Mouse (Mus musculus) limb, embryonic 15.5 days (tissue): ENCODE measurements around the gene Pgm5. TPM values are rescaled to one million over a fixed set of nuclear protein-coding genes. Genes with fewer than 3 reads are reported as not detected.

Experiments used
- ATAC-seq: fragments of 200-750 bp; cut with Nextera tagmentation; 2 replicates; pipeline ENCODE4 v1.8.0; 2017; ENCODE audit warnings: low read depth, moderate TSS enrichment; ENCODE audit not compliant: insufficient number of reproducible peaks, low FRiP score, low TSS enrichment
- H3K27ac ChIP-seq: fragments of 300-500 bp; sonication (generic); 2 replicates; pipeline ENCODE4 v1.5.1; 2015; ENCODE audit warnings: moderate library complexity, mild to moderate bottlenecking, inconsistent platforms
- H3K27me3 ChIP-seq: fragments of 300-500 bp; sonication (generic); 2 replicates; pipeline ENCODE4 v1.6.1; 2015; ENCODE audit warnings: inconsistent platforms
- H3K36me3 ChIP-seq: fragments of 300-500 bp; sonication (generic); 2 replicates; pipeline ENCODE4 v1.6.1; 2015; ENCODE audit warnings: inconsistent platforms
- H3K4me1 ChIP-seq: fragments of 300-500 bp; sonication (generic); 2 replicates; pipeline ENCODE4 v1.6.1; 2015; ENCODE audit warnings: inconsistent platforms
- H3K4me2 ChIP-seq: fragments of 300-500 bp; sonication (generic); 2 replicates; pipeline ENCODE4 v1.6.1; 2015; ENCODE audit warnings: mild to moderate bottlenecking, inconsistent platforms
- H3K4me3 ChIP-seq: fragments of 300-500 bp; sonication (generic); 2 replicates; pipeline ENCODE4 v1.5.1; 2015; ENCODE audit warnings: mild to moderate bottlenecking, inconsistent platforms
- H3K9ac ChIP-seq: fragments of 300-500 bp; sonication (generic); 2 replicates; pipeline ENCODE4 v1.6.1; 2015; ENCODE audit warnings: inconsistent platforms
- H3K9me3 ChIP-seq: fragments of 300-500 bp; sonication (generic); 2 replicates; pipeline ENCODE4 v1.6.1; 2016; ENCODE audit warnings: inconsistent platforms
- WGBS: fragments of 180-500 bp; shearing (Covaris S2); methylation state at CpG from one replicate; pipeline ENCODE4 v1.1.7; 2015; 5-methylcytosine and 5-hydroxymethylcytosine counted together
- polyA plus RNA-seq: library from polyadenylated mRNA; unstranded; fragments of >200 nt; fragmentation: Nextera tagmentation; extraction: Ambion mirVana; gene quantifications from 2 replicates; pipeline ENCODE4 v1.2.1, GENCODE M21; 2015

Pgm5 gene
- polyA plus RNA-seq, 1 experiment from 2014 or later = 2.2 TPM

GRCm38 (mm10) chr19:24697946-24698345 is 163.7 kb downstream of the Pgm5 start:
- Histone ChIP-seq H3K9me3 (no peaks in the 10 kb centered on the region), H3K27me3 (no peaks in the 10 kb centered on the region), H3K4me3 (no peak overlapping the region), H3K4me2 (no peak overlapping the region), H3K9ac (no peak overlapping the region), H3K4me1 (no peaks in the 10 kb centered on the region), H3K27ac (no peak overlapping the region), H3K36me3 (no peaks in the 10 kb centered on the region)
- 89% methylated on average over 1 of the region's 1 CpGs for WGBS
- ATAC-seq = no peak

GRCm38 (mm10) chr19:24692691-24693090 is 169.0 kb downstream of the Pgm5 start:
- no peak overlapping the region for H3K27ac ChIP-seq
- no peak overlapping the region for H3K9ac ChIP-seq
- no peaks in the 10 kb centered on the region for H3K4me1 ChIP-seq
- no peaks in the 10 kb centered on the region for H3K9me3 ChIP-seq
- 88% methylated on average over 2 of the region's 2 CpGs for WGBS
- H3K27me3 ChIP-seq = no peaks in the 10 kb centered on the region
- no peak overlapping the region for H3K4me3 ChIP-seq
- H3K4me2 ChIP-seq = no peak overlapping the region
- no peak for ATAC-seq
- no peaks in the 10 kb centered on the region for H3K36me3 ChIP-seq

DNA sequence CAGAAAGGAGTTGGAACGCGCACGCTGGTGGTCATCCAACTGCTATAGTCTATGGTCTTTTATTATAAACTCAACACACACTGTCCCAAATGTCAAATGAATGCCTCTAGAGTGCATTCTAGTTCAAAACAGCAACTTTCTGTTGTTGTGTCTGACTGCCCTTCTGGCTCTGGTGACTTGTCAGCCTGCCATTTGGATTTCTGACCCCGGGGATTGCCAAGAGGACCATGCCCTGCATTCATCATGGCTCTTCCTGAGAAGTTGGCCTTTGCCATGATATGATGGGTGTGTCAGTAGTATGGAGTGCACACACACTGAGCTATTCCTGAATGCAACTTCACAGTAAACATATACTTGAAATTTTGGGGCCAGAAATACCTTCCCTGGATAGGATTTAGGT is 172.1 kb downstream of the Pgm5 start:
- H3K4me1 ChIP-seq = no peaks in the 10 kb centered on the region
- H3K9ac ChIP-seq = no peak overlapping the region
- H3K27me3 ChIP-seq = no peaks in the 10 kb centered on the region
- no peak overlapping the region for H3K4me2 ChIP-seq
- no peak overlapping the region for H3K4me3 ChIP-seq
- WGBS = 92% methylated on average over 4 of the region's 4 CpGs
- no peaks in the 10 kb centered on the region for H3K9me3 ChIP-seq
- H3K36me3 ChIP-seq = no peaks in the 10 kb centered on the region
- no peak for ATAC-seq
- H3K27ac ChIP-seq = no peak overlapping the region

- Histone ChIP-seq H3K4me3 (no peak overlapping the region), H3K27ac (no peak overlapping the region), H3K9ac (no peak overlapping the region), H3K36me3 (no peaks in the 10 kb centered on the region), H3K4me2 (no peak overlapping the region), H3K27me3 (no peaks in the 10 kb centered on the region), H3K4me1 (no peaks in the 10 kb centered on the region), H3K9me3 (no peaks in the 10 kb centered on the region)
- WGBS = 80% methylated on average over 6 of the region's 6 CpGs
- ATAC-seq = no peak
Measured at GRCm38 (mm10) chr19:24688327-24688726, 173.3 kb downstream of the Pgm5 start.

DNA sequence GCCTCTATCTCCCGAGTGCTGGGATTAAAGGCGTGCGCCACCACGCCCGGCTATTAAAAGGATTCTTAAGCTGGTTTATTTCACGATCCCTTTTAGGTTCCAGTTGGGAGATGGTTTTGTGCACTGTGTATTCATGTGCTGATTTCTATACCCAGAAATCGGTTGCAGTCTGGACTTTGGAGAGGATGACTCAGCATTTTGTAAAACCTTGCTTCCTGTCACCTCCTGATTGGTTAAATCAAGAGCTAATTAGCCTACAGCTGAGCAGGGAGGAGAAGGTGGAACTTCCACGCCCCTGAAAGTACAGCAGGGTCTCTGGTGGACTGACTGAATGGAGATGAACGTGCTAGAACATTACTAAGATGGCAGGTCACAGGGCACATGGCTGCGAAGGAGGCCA is 175.2 kb downstream of the Pgm5 start:
- Histone ChIP-seq H3K36me3 (no peaks in the 10 kb centered on the region), H3K27me3 (no peaks in the 10 kb centered on the region), H3K4me3 (no peak overlapping the region), H3K27ac (no peak overlapping the region), H3K4me2 (no peak overlapping the region), H3K9ac (no peak overlapping the region), H3K9me3 (no peaks in the 10 kb centered on the region), H3K4me1 (no peaks in the 10 kb centered on the region)
- ATAC-seq = no peak
- 81% methylated on average over 10 of the region's 10 CpGs for WGBS

DNA sequence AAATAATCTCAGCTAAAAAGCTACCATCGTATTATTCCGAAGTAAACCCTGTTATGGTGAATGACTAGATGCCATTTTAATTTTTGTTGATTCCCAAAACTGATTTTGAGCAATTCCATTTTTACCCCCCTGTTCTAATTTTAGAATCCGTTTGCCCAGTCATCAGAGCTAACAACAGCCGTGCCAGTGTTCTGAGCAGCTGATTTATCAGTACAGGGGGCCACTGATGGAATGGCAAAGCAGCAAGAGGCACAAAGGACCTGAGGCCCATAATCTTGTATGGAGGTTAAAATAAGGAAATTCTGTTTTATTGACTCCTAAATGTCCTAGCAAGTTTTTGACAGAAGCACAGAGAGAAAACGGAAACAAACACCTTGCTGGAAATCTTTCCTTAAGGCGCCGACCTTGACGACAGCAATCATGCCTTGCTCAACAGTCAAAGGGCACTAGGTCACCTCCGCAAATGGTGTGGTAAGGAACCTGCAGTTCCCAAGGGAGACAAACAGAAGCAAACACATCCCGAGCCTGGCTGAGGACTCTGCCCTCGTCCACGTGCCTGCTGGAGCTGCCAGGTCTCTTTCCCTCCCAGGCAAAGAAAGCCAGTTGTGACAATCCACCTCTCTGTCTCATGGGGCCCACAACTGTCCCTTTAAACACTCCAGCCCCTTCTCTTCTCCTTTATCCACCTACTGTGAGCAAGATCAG is 178.5 kb downstream of the Pgm5 start:
- no peak overlapping the region for H3K4me3 ChIP-seq
- no peak overlapping the region for H3K27ac ChIP-seq
- no peaks in the 10 kb centered on the region for H3K4me1 ChIP-seq
- H3K4me2 ChIP-seq = no peak overlapping the region
- no peaks in the 10 kb centered on the region for H3K36me3 ChIP-seq
- no peak overlapping the region for H3K9ac ChIP-seq
- WGBS = 55% methylated on average over 12 of the region's 12 CpGs
- no peak for ATAC-seq
- H3K27me3 ChIP-seq = no peaks in the 10 kb centered on the region
- H3K9me3 ChIP-seq = no peaks in the 10 kb centered on the region

DNA sequence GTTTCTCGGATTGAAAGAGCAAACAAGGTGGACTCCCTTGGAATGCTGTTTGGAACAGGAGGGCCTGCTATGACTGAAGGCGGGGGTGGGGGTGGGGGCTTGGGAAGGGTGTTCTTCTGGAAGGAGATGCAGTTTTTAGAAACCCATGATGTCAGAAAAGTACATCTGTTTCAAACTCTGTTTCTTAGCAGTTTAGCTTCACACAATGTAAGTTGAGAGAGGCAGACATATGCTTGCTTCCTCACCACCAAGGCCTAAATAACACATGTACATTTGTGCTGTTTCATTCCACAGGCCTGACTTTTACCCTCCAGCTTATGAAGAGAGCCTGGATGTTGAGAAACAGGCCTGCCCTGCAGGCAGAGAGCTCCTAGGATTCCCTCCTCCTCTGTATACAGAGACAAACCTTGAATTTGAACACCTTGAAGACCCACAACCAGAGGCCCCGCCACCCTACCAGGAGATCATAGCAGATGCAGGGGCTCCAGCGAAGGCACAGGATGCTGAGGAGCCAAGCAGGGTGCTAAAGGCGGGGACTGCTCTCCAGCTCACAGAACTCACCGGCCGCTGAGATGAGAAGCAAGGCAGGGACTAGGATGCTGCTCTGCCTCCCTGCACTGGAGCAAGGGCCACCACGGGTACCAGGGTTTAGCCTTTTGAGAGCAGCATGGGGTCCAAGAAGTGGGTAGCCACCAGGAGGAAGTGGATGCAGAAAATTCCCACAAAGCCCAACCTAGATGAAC is 184.2 kb downstream of the Pgm5 start:
- H3K36me3 ChIP-seq = no peaks in the 10 kb centered on the region
- H3K27me3 ChIP-seq = no peaks in the 10 kb centered on the region
- WGBS = 63% methylated on average over 8 of the region's 8 CpGs
- ATAC-seq = no peak
- no peak overlapping the region for H3K4me3 ChIP-seq
- no peaks in the 10 kb centered on the region for H3K4me1 ChIP-seq
- H3K27ac ChIP-seq = no peak overlapping the region
- no peaks in the 10 kb centered on the region for H3K9me3 ChIP-seq
- no peak overlapping the region for H3K4me2 ChIP-seq
- no peak overlapping the region for H3K9ac ChIP-seq

GRCm38 (mm10) chr19:24676429-24676828 is 185.2 kb downstream of the Pgm5 start:
- Histone ChIP-seq H3K4me3 (no peak overlapping the region), H3K27me3 (no peaks in the 10 kb centered on the region), H3K27ac (no peak overlapping the region), H3K36me3 (no peaks in the 10 kb centered on the region), H3K9me3 (no peaks in the 10 kb centered on the region), H3K9ac (no peak overlapping the region), H3K4me2 (no peak overlapping the region), H3K4me1 (no peaks in the 10 kb centered on the region)
- ATAC-seq = no peak
- WGBS = 86% methylated on average over 7 of the region's 7 CpGs

- H3K4me2 ChIP-seq = no peak within 1 kb of the TSS
- H3K27me3 ChIP-seq = no peaks in the 10 kb centered on the region
- no peak for ATAC-seq
- no peaks in the 10 kb centered on the region for H3K4me1 ChIP-seq
- H3K9ac ChIP-seq = no peak within 1 kb of the TSS
- no peak within 1 kb of the TSS for H3K27ac ChIP-seq
- no peaks in the 10 kb centered on the region for H3K9me3 ChIP-seq
- no peaks in the 10 kb centered on the region for H3K36me3 ChIP-seq
- H3K4me3 ChIP-seq = no peak within 1 kb of the TSS
- WGBS = 36% methylated on average over 4 of the region's 4 CpGs
Measured at GRCm38 (mm10) chr19:24673762-24674161, 187.9 kb downstream of the Pgm5 start, which contains the start of gene Tmem252. Gene Tmem252 (plus strand): TSS chr19:24674008.

DNA sequence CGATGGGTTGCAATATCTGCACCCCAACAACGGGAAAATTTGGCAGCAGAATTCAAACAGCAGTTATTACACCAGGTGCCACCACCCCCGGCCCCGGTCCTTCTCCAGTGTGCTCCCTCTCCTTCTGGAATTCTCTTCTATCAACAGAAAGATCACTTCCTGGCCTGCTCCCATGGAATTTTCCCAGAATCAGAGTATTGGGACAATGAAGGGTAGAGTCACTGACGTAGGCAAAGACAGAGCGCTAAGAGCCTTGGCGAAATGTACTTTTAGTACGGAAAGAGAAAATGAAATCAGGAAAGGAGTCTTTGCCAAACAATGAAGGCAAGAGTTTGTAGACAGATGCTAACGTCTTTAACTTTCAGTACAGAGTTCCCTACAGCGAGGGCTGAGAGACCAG is 188.3 kb downstream of the Pgm5 start:
- H3K9ac ChIP-seq = no peak overlapping the region
- no peaks in the 10 kb centered on the region for H3K4me1 ChIP-seq
- no peak for ATAC-seq
- WGBS = 75% methylated on average over 10 of the region's 10 CpGs
- H3K4me3 ChIP-seq = no peak overlapping the region
- H3K27ac ChIP-seq = no peak overlapping the region
- no peak overlapping the region for H3K4me2 ChIP-seq
- H3K36me3 ChIP-seq = no peaks in the 10 kb centered on the region
- no peaks in the 10 kb centered on the region for H3K27me3 ChIP-seq
- H3K9me3 ChIP-seq = no peaks in the 10 kb centered on the region

DNA sequence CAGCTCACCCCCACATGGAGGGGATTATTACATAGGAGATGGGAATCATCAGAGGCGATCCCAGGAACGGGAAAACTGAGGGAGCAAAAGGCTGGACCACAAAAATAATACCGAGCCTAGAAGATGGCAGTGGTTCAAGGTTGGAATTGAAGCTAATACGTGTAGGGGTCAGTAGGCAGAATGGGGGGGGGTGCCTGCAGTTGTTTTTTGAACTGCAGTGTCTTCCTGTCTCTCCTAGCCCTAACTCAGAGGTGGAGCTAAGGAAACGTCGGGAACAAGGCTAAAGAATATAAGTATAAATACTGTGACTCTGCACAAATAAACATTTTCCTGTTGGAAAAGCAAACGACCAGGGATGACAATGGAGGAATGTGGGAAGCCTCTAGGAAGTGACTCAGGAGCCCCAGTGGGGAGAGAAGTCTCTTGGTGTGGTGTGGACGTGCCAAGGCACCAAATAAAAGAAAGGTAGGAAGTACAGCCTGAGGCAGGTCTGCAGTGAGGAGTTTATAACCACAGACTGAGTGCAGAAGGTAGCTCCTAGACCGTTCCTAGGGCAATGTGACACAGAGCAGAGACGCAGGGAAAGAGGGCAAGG is 189.2 kb downstream of the Pgm5 start:
- Histone ChIP-seq H3K27me3 (no peaks in the 10 kb centered on the region), H3K4me3 (no peak overlapping the region), H3K9me3 (no peaks in the 10 kb centered on the region), H3K9ac (no peak overlapping the region), H3K36me3 (no peaks in the 10 kb centered on the region), H3K27ac (no peak overlapping the region), H3K4me1 (no peaks in the 10 kb centered on the region), H3K4me2 (no peak overlapping the region)
- ATAC-seq = no peak
- 55% methylated on average over 10 of the region's 10 CpGs for WGBS

DNA sequence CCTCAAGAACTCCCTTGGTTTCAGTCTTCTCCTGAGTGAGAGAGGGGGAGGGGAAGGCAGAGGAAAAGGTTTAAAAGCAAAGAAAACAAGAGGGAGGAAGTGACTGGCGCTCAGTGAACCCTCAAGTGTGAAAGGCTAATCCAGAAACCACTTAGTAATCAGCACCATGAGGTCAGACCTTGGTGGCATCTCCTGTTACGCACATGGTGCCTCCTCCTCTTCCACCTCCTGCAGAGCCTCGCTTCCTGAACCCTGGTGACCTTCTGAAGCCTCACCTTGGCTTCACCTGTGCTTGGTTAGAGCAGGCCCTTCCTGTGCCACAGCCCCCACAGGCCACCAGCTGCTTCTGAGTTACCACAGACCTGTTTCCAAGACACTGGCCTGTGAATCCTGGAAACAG is 190.1 kb downstream of the Pgm5 start:
- Histone ChIP-seq H3K4me1 (no peaks in the 10 kb centered on the region), H3K9ac (no peak overlapping the region), H3K27me3 (no peaks in the 10 kb centered on the region), H3K27ac (no peak overlapping the region), H3K36me3 (no peaks in the 10 kb centered on the region), H3K4me3 (no peak overlapping the region), H3K9me3 (no peaks in the 10 kb centered on the region), H3K4me2 (no peak overlapping the region)
- ATAC-seq = no peak
- WGBS = 40% methylated on average over 3 of the region's 3 CpGs
